Mouse (Mus musculus) sigmoid colon, adult 10 weeks (tissue): ENCODE results near the gene Tas2r110. TPM values are rescaled to one million over a fixed set of nuclear protein-coding genes. Genes with fewer than 3 reads are reported as not detected.

Source experiments
- polyA plus RNA-seq: library from polyadenylated mRNA; stranded (reverse); fragments of 350-450 nt; fragmentation: Illumina TruSeq; extraction: RNeasy Lipid Tissue Mini Kit (QIAGEN cat#74804); gene quantifications from one replicate; pipeline ENCODE4 v1.2.3, GENCODE M21; 2014; ENCODE audit warnings: low read depth, low replicate concordance

The Tas2r110 gene
- polyA plus RNA-seq: not detected

DNA sequence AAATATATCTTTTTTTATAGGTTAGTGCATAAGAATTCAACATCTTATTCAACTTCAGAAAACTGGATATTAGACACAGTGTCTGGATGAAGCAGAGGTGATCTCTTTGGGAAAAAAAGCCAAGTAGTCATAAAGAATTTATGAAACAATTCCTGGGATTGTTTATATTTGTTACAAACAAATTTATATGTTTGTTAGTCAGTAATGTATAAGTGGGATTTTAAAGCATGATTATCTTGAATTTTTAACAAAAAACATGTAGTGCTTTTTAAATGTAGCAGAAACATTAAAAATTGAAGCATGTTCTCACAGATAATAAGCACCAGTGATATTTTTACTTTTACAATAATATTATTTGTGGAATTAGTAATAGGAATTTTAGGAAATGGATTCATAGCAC is at the start of gene Tas2r110:
Tas2r110 (plus strand) TSS at position 301 of the 400 bp plus-strand sequence.

DNA sequence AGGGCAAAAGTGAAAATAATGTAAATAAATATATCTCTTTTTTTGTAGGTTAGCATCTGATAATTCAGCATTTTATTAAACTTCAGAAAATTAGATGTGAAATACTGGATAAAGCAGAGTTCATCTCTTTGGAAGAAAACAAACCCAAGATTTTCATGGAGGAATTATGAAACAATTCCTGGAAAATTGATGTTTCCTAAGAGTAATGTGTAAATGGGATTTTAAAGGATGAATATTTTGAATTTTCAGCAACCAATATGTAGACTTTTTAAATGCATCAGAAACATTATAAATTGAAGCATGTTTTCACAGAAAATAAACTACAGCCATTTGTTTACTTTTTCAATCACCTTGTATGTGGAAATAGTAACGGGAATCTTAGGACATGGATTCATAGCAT is 21.0 kb upstream of the Tas2r110 start, which contains the start of gene Tas2r123:
Tas2r123 (plus strand) TSS at position 301 of the 400 bp plus-strand sequence.

DNA sequence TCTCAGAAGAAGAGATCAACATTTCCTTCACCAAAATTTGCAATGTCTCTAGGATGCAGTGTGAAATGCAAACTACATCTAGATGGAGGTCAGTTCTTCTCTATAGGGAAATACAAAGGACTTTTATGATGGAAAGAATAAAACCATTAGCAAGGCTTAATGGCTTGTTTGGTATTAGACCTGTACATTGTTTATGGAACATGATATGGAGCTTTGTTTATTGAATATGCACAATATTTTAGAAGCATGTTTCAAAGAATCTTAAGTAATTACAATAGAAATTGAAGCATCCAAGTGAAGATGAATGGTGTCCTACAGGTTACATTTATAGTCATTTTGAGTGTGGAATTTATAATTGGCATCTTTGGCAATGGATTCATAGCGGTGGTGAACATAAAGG is 12.7 kb upstream of the Tas2r110 start, which contains the start of gene Tas2r116:
Tas2r116 (plus strand) TSS at position 301 of the 400 bp plus-strand sequence.

DNA sequence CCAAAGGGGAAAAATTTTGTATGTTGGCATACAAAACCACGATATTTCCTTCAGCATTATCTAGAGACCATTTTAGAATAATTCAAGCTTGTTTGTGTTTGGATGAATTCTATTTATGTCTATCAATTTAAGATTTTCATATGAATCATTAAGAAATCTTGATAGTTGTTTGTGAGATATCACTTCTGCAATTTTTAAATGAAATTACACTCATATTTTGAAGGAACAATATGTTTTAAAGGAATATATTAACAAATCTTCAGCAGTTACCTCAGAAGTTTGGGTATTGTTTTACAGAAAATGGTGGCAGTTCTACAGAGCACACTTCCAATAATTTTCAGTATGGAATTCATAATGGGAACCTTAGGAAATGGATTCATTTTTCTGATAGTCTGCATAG is 24.9 kb downstream of the Tas2r110 start, which contains the start of gene Tas2r113:
Tas2r113 (plus strand) TSS at position 301 of the 400 bp plus-strand sequence.

DNA sequence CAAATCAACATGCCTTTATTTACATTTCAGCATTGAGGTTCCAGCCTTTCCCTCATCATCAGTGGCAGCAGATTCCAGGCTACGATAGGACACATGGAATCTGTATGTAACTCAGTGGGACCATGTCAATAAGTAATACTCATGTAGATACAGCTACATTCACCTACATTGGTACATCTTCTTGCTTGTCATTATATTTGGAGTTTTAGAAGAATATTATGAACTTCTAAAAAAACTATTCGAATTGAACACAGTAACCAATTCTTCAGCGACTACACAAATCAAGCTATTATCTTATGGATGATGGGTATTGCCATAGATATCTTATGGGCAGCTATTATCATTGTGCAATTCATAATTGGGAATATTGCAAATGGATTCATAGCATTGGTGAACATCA is 41.5 kb downstream of the Tas2r110 start, which contains the start of gene Tas2r125:
Tas2r125 (plus strand) TSS at position 301 of the 400 bp plus-strand sequence.

Other genes with a start within 250 kb of the Tas2r110 start
- not detected for gene A630073D07Rik, start 216.5 kb upstream of the Tas2r110 start, polyA plus RNA-seq
- not detected for gene Tas2r120, start 211.1 kb upstream of the Tas2r110 start, polyA plus RNA-seq
- gene Tas2r121, start 167.0 kb upstream of the Tas2r110 start, polyA plus RNA-seq: not detected
- gene Tas2r122, start 156.1 kb upstream of the Tas2r110 start, polyA plus RNA-seq: not detected
- not detected for gene Tas2r115, start 130.0 kb upstream of the Tas2r110 start, polyA plus RNA-seq
- gene Tas2r124, start 113.3 kb upstream of the Tas2r110 start, polyA plus RNA-seq: not detected
- not detected for gene Tas2r102, start 105.9 kb upstream of the Tas2r110 start, polyA plus RNA-seq
- gene Tas2r136, start 89.8 kb upstream of the Tas2r110 start, polyA plus RNA-seq: not detected
- gene Tas2r117, start 65.2 kb upstream of the Tas2r110 start, polyA plus RNA-seq: not detected
- not detected for gene Tas2r123, start 20.9 kb upstream of the Tas2r110 start, polyA plus RNA-seq
- gene Tas2r116, start 12.6 kb upstream of the Tas2r110 start, polyA plus RNA-seq: not detected
- gene Tas2r113, start 25.0 kb downstream of the Tas2r110 start, polyA plus RNA-seq: not detected
- gene Tas2r125, start 41.6 kb downstream of the Tas2r110 start, polyA plus RNA-seq: not detected
- not detected for gene Tas2r129, start 83.1 kb downstream of the Tas2r110 start, polyA plus RNA-seq
- gene Tas2r131, start 89.9 kb downstream of the Tas2r110 start, polyA plus RNA-seq: not detected
- gene Tas2r109, start 113.0 kb downstream of the Tas2r110 start, polyA plus RNA-seq: not detected
- not detected for gene Tas2r103, start 169.1 kb downstream of the Tas2r110 start, polyA plus RNA-seq
- gene Tas2r140, start 187.8 kb downstream of the Tas2r110 start, polyA plus RNA-seq: not detected
- 432 TPM for gene Smim10l1, start 236.9 kb downstream of the Tas2r110 start, polyA plus RNA-seq